8 mouse cellular contexts compared by ENCODE assay signal in the genomic region with DNA sequence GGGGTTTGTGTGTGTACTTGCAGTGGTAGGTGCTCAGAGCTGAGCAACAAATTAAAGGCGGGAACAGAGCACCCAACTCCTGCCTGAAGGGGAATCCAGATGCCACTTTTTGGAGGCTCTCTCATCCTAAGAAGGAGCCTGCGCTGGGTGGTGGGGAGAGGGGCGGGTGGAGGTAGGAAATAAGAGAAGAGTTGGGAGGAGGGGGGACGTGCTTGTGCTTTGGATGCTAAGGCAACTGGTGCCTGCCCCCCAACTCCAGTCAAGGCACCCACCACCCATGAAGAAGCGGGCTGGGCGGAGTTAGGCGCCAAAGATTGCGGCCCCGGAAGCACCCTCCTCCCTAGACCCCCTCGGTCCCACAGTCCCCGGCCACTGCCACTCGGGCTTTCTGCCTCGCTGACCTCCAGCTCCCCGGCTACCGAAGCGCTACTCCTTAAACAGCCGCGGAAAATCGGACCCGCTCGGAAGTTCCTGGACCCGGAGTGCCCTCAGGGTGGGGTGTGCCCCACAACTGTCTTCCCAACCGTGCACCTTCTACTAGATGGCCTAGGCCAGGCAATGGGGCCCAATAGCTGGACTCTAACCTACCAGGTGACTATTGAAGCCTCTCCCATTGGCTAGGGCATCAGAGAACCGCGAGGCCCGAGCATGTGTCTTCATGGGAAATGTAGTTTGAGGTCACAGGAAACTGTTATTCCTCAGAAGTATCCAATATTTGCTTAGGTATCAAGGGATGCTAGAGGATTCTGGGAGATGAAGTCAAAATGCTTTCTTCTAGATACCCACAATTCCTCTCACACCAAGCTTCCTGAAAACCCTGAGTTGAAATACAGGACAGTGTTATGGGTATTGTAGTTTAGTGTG. TPM values are rescaled to one million over a fixed set of nuclear protein-coding genes. Genes with fewer than 3 reads are reported as not detected.
DNase-seq lines count a peak whose midpoint lies in the region; ATAC-seq and TF ChIP-seq lines count a peak whose summit lies in the region.

A gene (minus strand): TSS at position 560 of the 864 bp plus-strand sequence.

- peak within 1 kb of the TSS; percentile 93 for H3K9ac ChIP-seq in ES-E14 (ENCODE audit: insufficient read depth, low read depth, low read length, poor library complexity, severe bottlenecking)
- H3K9ac ChIP-seq in forebrain, embryonic 15.5 days (replicated peaks): peak within 1 kb of the TSS; percentile 69

- 20% methylated on average over 25 of the region's 26 CpGs for WGBS in forebrain, embryonic 15.5 days
- WGBS in lung, adult 2 months: 32% methylated on average over 26 of the region's 26 CpGs

- no peaks in the 10 kb centered on the region for H3K27me3 ChIP-seq in forebrain, embryonic 15.5 days

- no peaks in the 10 kb centered on the region for H3K36me3 ChIP-seq in ES-E14 (ENCODE audit: control insufficient read depth, insufficient read depth, low read length, poor library complexity, severe bottlenecking)
- no peaks in the 10 kb centered on the region for H3K36me3 ChIP-seq in forebrain, embryonic 15.5 days

- no peak for TF ChIP-seq CTCF in lung, adult 2 months (IDR thresholded peaks at IDR 0.05; ENCODE audit: insufficient read depth, low read length)

- intact Hi-C loops in heart, postnatal 25 days (cut with DNase I): loop anchor here (10.0 kb wide), 1 partner anchor 593 kb away; a partner anchor contains a TSS

- H3K27ac ChIP-seq in ES-E14 (ENCODE audit: insufficient read depth, low read depth, low read length, poor library complexity, severe bottlenecking): peak within 1 kb of the TSS; percentile 66; the same call in 1 of the 2 replicates
- H3K27ac ChIP-seq in forebrain, embryonic 15.5 days (replicated peaks): peak within 1 kb of the TSS; percentile 70; the same call in 1 of the 2 replicates

- peak within 1 kb of the TSS; percentile 46 for H3K4me2 ChIP-seq in forebrain, embryonic 15.5 days (replicated peaks)

- peak; percentile 100 for ATAC-seq in forebrain, embryonic 15.5 days (replicated peaks)
- ATAC-seq in neutrophil, adult 5-6 weeks (ENCODE audit: extremely low read depth, insufficient number of reproducible peaks, low FRiP score, poor library complexity, severe bottlenecking): peak; percentile 99

- in situ Hi-C loops in ES-E14 (cut with MboI; ENCODE audit: low sequenced_read_pairs in 2 of 2, unreplicated experiment in 2 of 2): no loop called here

- TF ChIP-seq POLR2A in lung, adult 2 months (IDR thresholded peaks at IDR 0.05; ENCODE audit: borderline replicate concordance, extremely low read depth, low read depth, low read length): peak; percentile 92

- peak within 1 kb of the TSS; percentile 83 to 93 for H3K4me3 ChIP-seq in ES-E14 (ENCODE audit: insufficient read depth in 1 of 2, low read depth in 1 of 2, low read length in 2 of 2, poor library complexity in 1 of 2, severe bottlenecking in 1 of 2)
- peak within 1 kb of the TSS; percentile 57 for H3K4me3 ChIP-seq in forebrain, embryonic 15.5 days
- peak within 1 kb of the TSS; percentile 96 for H3K4me3 ChIP-seq in lung, adult 2 months (replicated peaks; ENCODE audit: extremely low read depth, low read depth, low read length)

- DNase-seq in ES-E14 (ENCODE audit: low read depth, low spot score): peak; percentile 65
- DNase-seq in cerebellum, adult 11-12 months: peak; percentile 89
- peak; percentile 79 for DNase-seq in heart, postnatal 25 days (ENCODE audit: low spot score)
- peak; percentile 78 to 91 for DNase-seq in layer of hippocampus, adult 18-20 months (ENCODE audit: low spot score in 2 of 2)
- peak; percentile 72 for DNase-seq in lung, adult 2 months
- DNase-seq in thymus, adult 18-20 months: peak; percentile 53 to 77

- H3K4me1 ChIP-seq in ES-E14 (ENCODE audit: control insufficient read depth in 2 of 2, insufficient read depth in 2 of 2, low read length in 2 of 2, poor library complexity in 1 of 2): no peaks in the 10 kb centered on the region
- H3K4me1 ChIP-seq in forebrain, embryonic 15.5 days: peaks cover 5% of the 10 kb centered on the region; the same call in 1 of the 2 replicates
- no peaks in the 10 kb centered on the region for H3K4me1 ChIP-seq in lung, adult 2 months (ENCODE audit: control insufficient read depth, insufficient read depth, low read length)

- no peaks in the 10 kb centered on the region for H3K9me3 ChIP-seq in ES-E14 (ENCODE audit: control insufficient read depth, insufficient read depth, low read depth, low read length)
- H3K9me3 ChIP-seq in forebrain, embryonic 15.5 days: no peaks in the 10 kb centered on the region

TF ChIP-seq in ES-E14, 5 proteins besides CTCF, POLR2A, EP300 and RAD21:
- no peak for TF ChIP-seq ZNF384 (IDR thresholded peaks at IDR 0.05; ENCODE audit: low read depth, low read length)
- TF ChIP-seq ZC3H11A (IDR thresholded peaks at IDR 0.05; ENCODE audit: borderline replicate concordance, low read depth, low read length): no peak
- TF ChIP-seq HCFC1 (IDR thresholded peaks at IDR 0.05; ENCODE audit: borderline replicate concordance, insufficient read depth, low read length): peak; percentile 90
- no peak for TF ChIP-seq MAFK (IDR thresholded peaks at IDR 0.05; ENCODE audit: insufficient read depth, low read depth, low read length)
- TF ChIP-seq CHD2 (IDR thresholded peaks at IDR 0.05; ENCODE audit: low read depth, low read length): peak; percentile 71
TF ChIP-seq in ES-E14: peak in this region for 2.

RNA-seq across cellular contexts. Expression of the gene that starts here (rescaled TPM):
- total RNA-seq in ES-E14 (2012; rRNA removed): 3.3 and 5.2 TPM in 2 replicates
- 8.5 and 9.1 TPM in 2 replicates for polyA plus RNA-seq in forebrain, embryonic 15.5 days (2015; fragmentation: Nextera tagmentation; extraction: Ambion mirVana)
- total RNA-seq in heart, postnatal 25 days (2021): 10 to 100 TPM in 1 of 2 experiments, 1 to 10 TPM in 1; 8.9 to 11.2 TPM
- 10 to 100 TPM; 16.1 to 16.5 TPM for total RNA-seq in layer of hippocampus, adult 18-20 months (2021)
- polyA plus RNA-seq in lung, adult 2 months (2012; rRNA removed): 4.0 and 8.9 TPM in 2 replicates
- total RNA-seq in neutrophil, adult 5-6 weeks (2017): 12.3 and 12.9 TPM in 2 replicates

Comparison
In these comparisons a context has a peak if more than half of its experiments do, and no peak if none do; other contexts are left out.
1. Peak in every context shown above with its lines: DNase-seq, ATAC-seq, H3K4me3 ChIP-seq and H3K27ac ChIP-seq.